Mouse (Mus musculus): Measurements from ENCODE around the gene Aif1. TPM values are rescaled to one million over a fixed set of nuclear protein-coding genes. Genes with fewer than 3 reads are reported as not detected.

Gene Aif1
- total and polyA plus RNA-seq, 3 experiments: 0.42 to 0.45 TPM; not detected in 1

DNA sequence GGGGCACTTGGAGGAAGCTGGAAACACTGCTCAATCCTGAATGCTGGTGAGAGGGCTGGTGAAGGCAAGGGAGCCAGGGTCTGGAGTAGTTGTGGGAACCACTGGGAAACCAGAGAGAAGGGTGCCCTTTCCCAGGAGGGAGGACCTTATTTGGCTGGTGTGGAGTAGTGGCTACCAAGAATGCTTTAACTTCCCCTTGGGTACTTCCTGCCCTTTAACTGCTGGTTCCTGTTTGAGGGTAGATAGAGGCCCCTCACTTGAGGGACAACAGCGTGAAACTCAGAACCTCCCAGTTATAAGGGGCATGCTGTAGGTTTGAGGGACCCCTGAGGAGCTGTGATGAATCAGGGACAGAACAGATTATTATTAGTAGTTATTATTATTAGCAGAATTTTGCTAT, 13.3 kb upstream of the Aif1 start:
- no peaks in the 10 kb centered on the region for H3K9me3 ChIP-seq (replicated peaks; ENCODE audit: insufficient read depth, low read length)
- no peaks in the 10 kb centered on the region for H3K79me2 ChIP-seq (ENCODE audit: control insufficient read depth, insufficient read depth, low read length, poor library complexity)
- peak overlapping the region in 1 of 2 experiments; percentile 42; a peak in 3 of 4 replicates for H3K4me3 ChIP-seq (ENCODE audit: control insufficient read depth in 1 of 2, insufficient read depth in 1 of 2, low read depth in 2 of 2, low read length in 2 of 2)
- H3K36me3 ChIP-seq (ENCODE audit: control insufficient read depth in 1 of 2, insufficient read depth in 2 of 2, low read length in 2 of 2): peaks cover 0 to 41% of the 10 kb centered on the region in 2 experiments; a peak in 2 of 4 replicates
- no peaks in the 10 kb centered on the region for H3K27me3 ChIP-seq (ENCODE audit: control insufficient read depth in 1 of 2, insufficient read depth in 2 of 2, low read length in 2 of 2)
- peak overlapping the region; percentile 53 for H3K9ac ChIP-seq (ENCODE audit: control insufficient read depth, low read depth, low read length, poor library complexity, severe bottlenecking)
- H3K4me1 ChIP-seq (ENCODE audit: control insufficient read depth in 1 of 2, insufficient read depth in 2 of 2, low read length in 2 of 2): peaks cover 20 to 55% of the 10 kb centered on the region in 2 experiments
- peak overlapping the region; percentile 89 for H3K27ac ChIP-seq (ENCODE audit: control insufficient read depth, low read depth, low read length)
- peak; percentile 82 for DNase-seq (ENCODE audit: low read depth, low spot score)
- TF ChIP-seq MEF2A (IDR thresholded peaks at IDR 0.05; ENCODE audit: extremely low read depth, insufficient replicate concordance, low read depth, low read length, poor library complexity, severe bottlenecking): no peak
- no peak for TF ChIP-seq ZMIZ1 (IDR thresholded peaks at IDR 0.05; ENCODE audit: low read depth, low read length)
- peak; percentile 78 for TF ChIP-seq TBP (IDR thresholded peaks at IDR 0.05; ENCODE audit: low read depth, low read length)
- TF ChIP-seq MXI1 (IDR thresholded peaks at IDR 0.05; ENCODE audit: low read depth, low read length): 0 out of 2 replicates have a peak, but pooled peaks have one; percentile 23
- TF ChIP-seq SMC3 (IDR thresholded peaks at IDR 0.05; ENCODE audit: low read depth, low read length): no peak
- no peak for TF ChIP-seq CHD1 (IDR thresholded peaks at IDR 0.05; ENCODE audit: low read depth, low read length)
- no peak for TF ChIP-seq UBTF (IDR thresholded peaks at IDR 0.05; ENCODE audit: borderline replicate concordance, insufficient read depth, low read depth, low read length)
- peak; percentile 60; the same call in 1 of the 2 replicates for TF ChIP-seq ELF1 (IDR thresholded peaks at IDR 0.05; ENCODE audit: low read depth, low read length)
- peak; percentile 53; the same call in 1 of the 2 replicates for TF ChIP-seq HCFC1 (IDR thresholded peaks at IDR 0.05; ENCODE audit: low read depth, low read length)
- peak; percentile 46; the same call in 1 of the 2 replicates for TF ChIP-seq SIN3A (IDR thresholded peaks at IDR 0.05; ENCODE audit: low read length)
- no peak for TF ChIP-seq POLR2AphosphoS5 (IDR thresholded peaks at IDR 0.05; ENCODE audit: borderline replicate concordance, low read depth, low read length)
- TF ChIP-seq CHD2 (IDR thresholded peaks at IDR 0.05; ENCODE audit: low read length): no peak
- TF ChIP-seq KAT2A (conservative IDR thresholded peaks at IDR 0.05; ENCODE audit: low read depth, low read length): no peak
- peak; percentile 63 for TF ChIP-seq TAL1 (IDR thresholded peaks at IDR 0.05; ENCODE audit: low read length)
- TF ChIP-seq MYB (IDR thresholded peaks at IDR 0.05; ENCODE audit: low read depth, low read length): peak; percentile 63; the same call in 1 of the 2 replicates
- TF ChIP-seq BHLHE40 (IDR thresholded peaks at IDR 0.05; ENCODE audit: borderline replicate concordance, low read depth, low read length): no peak
- peak; percentile 68 to 79 for TF ChIP-seq EP300 (IDR thresholded peaks at IDR 0.05; ENCODE audit: low read depth in 1 of 2, low read length in 2 of 2)
- TF ChIP-seq GATA1 (IDR thresholded peaks at IDR 0.05; ENCODE audit: low read depth, low read length): peak; percentile 43; the same call in 1 of the 2 replicates
- no peak for TF ChIP-seq CTCF (IDR thresholded peaks at IDR 0.05 in 2 of 3, conservative IDR thresholded peaks at IDR 0.05 in 1 of 3; ENCODE audit: control insufficient read depth in 1 of 3, insufficient read depth in 1 of 3, low read depth in 2 of 3, low read length in 3 of 3, poor library complexity in 1 of 3, severe bottlenecking in 1 of 3)
- TF ChIP-seq NELFE (IDR thresholded peaks at IDR 0.05; ENCODE audit: low read depth, low read length): peak; percentile 46; the same call in 1 of the 2 replicates
- no peak for TF ChIP-seq GABPA (IDR thresholded peaks at IDR 0.05; ENCODE audit: low read depth, low read length)
- TF ChIP-seq ETS1 (IDR thresholded peaks at IDR 0.05; ENCODE audit: low read depth, low read length): peak; percentile 39; the same call in 1 of the 2 replicates
- no peak for TF ChIP-seq E2F4 (IDR thresholded peaks at IDR 0.05; ENCODE audit: borderline replicate concordance, low read depth, low read length)
- peak; percentile 37 to 62; a peak in 2 of 4 replicates for TF ChIP-seq POLR2A (IDR thresholded peaks at IDR 0.05; ENCODE audit: control insufficient read depth in 1 of 2, insufficient read depth in 1 of 2, low read depth in 1 of 2, low read length in 2 of 2, poor library complexity in 1 of 2)
- no peak for TF ChIP-seq RCOR1 (IDR thresholded peaks at IDR 0.05; ENCODE audit: low read depth, low read length)
- no peak for TF ChIP-seq MAZ (IDR thresholded peaks at IDR 0.05; ENCODE audit: low read depth, low read length)
- no peak for TF ChIP-seq USF1 (IDR thresholded peaks at IDR 0.05; ENCODE audit: low read depth, low read length)
- TF ChIP-seq ZKSCAN1 (IDR thresholded peaks at IDR 0.05; ENCODE audit: low read depth, low read length): no peak
- TF ChIP-seq MAX (IDR thresholded peaks at IDR 0.05; ENCODE audit: low read length): no peak
- no peak for TF ChIP-seq MAFK (IDR thresholded peaks at IDR 0.05; ENCODE audit: borderline replicate concordance, low read depth, low read length)
- no peak for TF ChIP-seq ZNF384 (IDR thresholded peaks at IDR 0.05; ENCODE audit: low read depth, low read length)
- TF ChIP-seq ZC3H11A (IDR thresholded peaks at IDR 0.05; ENCODE audit: low read depth, low read length): no peak
- TF ChIP-seq USF2 (IDR thresholded peaks at IDR 0.05; ENCODE audit: borderline replicate concordance in 1 of 2, insufficient read depth in 1 of 2, low read depth in 1 of 2, low read length in 2 of 2): no peak
- TF ChIP-seq TCF12 (IDR thresholded peaks at IDR 0.05; ENCODE audit: low read depth, low read length): peak; percentile 62
- no peak for TF ChIP-seq NRF1 (IDR thresholded peaks at IDR 0.05; ENCODE audit: insufficient read depth, low read depth, low read length, poor library complexity, severe bottlenecking)
- no peak for TF ChIP-seq RAD21 (IDR thresholded peaks at IDR 0.05; ENCODE audit: low read depth, low read length)
- no peak for TF ChIP-seq MYC (IDR thresholded peaks at IDR 0.05; ENCODE audit: low read depth, low read length)
